ENCODE assay signal across 8 mouse cellular contexts in genomic region chr8:83740976-83741741, GRCm38 (mm10). TPM values are rescaled to one million over a fixed set of nuclear protein-coding genes. Genes with fewer than 3 reads are reported as not detected.
DNase-seq lines count a peak whose midpoint lies in the region; ATAC-seq and TF ChIP-seq lines count a peak whose summit lies in the region.

Gene Adgre5, minus strand, starts transcription at chr8:83741326.

- TF ChIP-seq CTCF in lung, postnatal 0 days (IDR thresholded peaks at IDR 0.05) = peak; percentile 15
- no peak for TF ChIP-seq CTCF in olfactory bulb, adult 2 months (IDR thresholded peaks at IDR 0.05; ENCODE audit: insufficient read depth, low read depth, low read length)

- TF ChIP-seq POLR2A in olfactory bulb, adult 2 months (IDR thresholded peaks at IDR 0.05; ENCODE audit: insufficient read depth, low read depth, low read length) = no peak

- H3K4me2 ChIP-seq in lung, postnatal 0 days (replicated peaks; ENCODE audit: low read depth, low read length) = peak within 1 kb of the TSS; percentile 86

- H3K9me3 ChIP-seq in embryonic facial prominence, embryonic 10.5 days = peaks cover 4% of the 10 kb centered on the region; the same call in 1 of the 2 replicates
- no peaks in the 10 kb centered on the region for H3K9me3 ChIP-seq in lung, postnatal 0 days (ENCODE audit: low read length)

- H3K27ac ChIP-seq in embryonic facial prominence, embryonic 10.5 days (replicated peaks) = peak within 1 kb of the TSS; percentile 83
- H3K27ac ChIP-seq in lung, postnatal 0 days (ENCODE audit: low read length) = peak within 1 kb of the TSS; percentile 93
- H3K27ac ChIP-seq in olfactory bulb, adult 2 months (ENCODE audit: insufficient read depth, low read depth, low read length) = no peak within 1 kb of the TSS

- under 1% methylated on average over 52 of the region's 56 CpGs for WGBS in embryonic facial prominence, embryonic 10.5 days
- WGBS in lung, postnatal 0 days = under 1% methylated on average over 44 of the region's 56 CpGs
- WGBS in olfactory bulb, adult 2 months = 6% methylated on average over 49 of the region's 56 CpGs

- H3K27me3 ChIP-seq in embryonic facial prominence, embryonic 10.5 days (replicated peaks; ENCODE audit: low read depth, poor library complexity, severe bottlenecking) = peaks cover 66% of the 10 kb centered on the region
- no peaks in the 10 kb centered on the region for H3K27me3 ChIP-seq in lung, postnatal 0 days (replicated peaks; ENCODE audit: insufficient read depth, low read length)

- peak; percentile 60; the same call in 1 of the 2 replicates for TF ChIP-seq EP300 in lung, postnatal 0 days (IDR thresholded peaks at IDR 0.05)

- DNase-seq in layer of hippocampus, postnatal 10 days (ENCODE audit: low spot score in 2 of 2) = peak; percentile 29 to 33
- no peak for DNase-seq in layer of hippocampus, postnatal 25 days (ENCODE audit: extremely low spot score in 1 of 2, low spot score in 1 of 2)
- peak; percentile 73 for DNase-seq in embryonic facial prominence, embryonic 10.5 days (ENCODE audit: low spot score)
- peak; percentile 89 to 92 for DNase-seq in heart, adult 9 months (ENCODE audit: low spot score in 2 of 2)
- peak; percentile 65 to 72 for DNase-seq in kidney, adult 8-10 months
- DNase-seq in lung, postnatal 0 days (ENCODE audit: low spot score) = peak; percentile 91
- peak; percentile 60 for DNase-seq in urinary bladder, postnatal 25 days (ENCODE audit: low spot score)

- peak; percentile 90 for ATAC-seq in lung, postnatal 0 days

- peaks cover 42% of the 10 kb centered on the region for H3K4me1 ChIP-seq in embryonic facial prominence, embryonic 10.5 days
- H3K4me1 ChIP-seq in lung, postnatal 0 days (ENCODE audit: insufficient read depth, low read depth, low read length) = peaks cover 3% of the 10 kb centered on the region; the same call in 1 of the 2 replicates
- H3K4me1 ChIP-seq in olfactory bulb, adult 2 months (ENCODE audit: control insufficient read depth, insufficient read depth, low read length) = peaks cover 17% of the 10 kb centered on the region

- H3K4me3 ChIP-seq in embryonic facial prominence, embryonic 10.5 days = peak within 1 kb of the TSS; percentile 62
- H3K4me3 ChIP-seq in lung, postnatal 0 days (ENCODE audit: low read depth, low read length) = peak within 1 kb of the TSS; percentile 67
- H3K4me3 ChIP-seq in olfactory bulb, adult 2 months (ENCODE audit: insufficient read depth, low read depth, low read length) = peak within 1 kb of the TSS; percentile 37

- peak within 1 kb of the TSS; percentile 71 for H3K9ac ChIP-seq in lung, postnatal 0 days (replicated peaks; ENCODE audit: low read depth)

- no peaks in the 10 kb centered on the region for H3K36me3 ChIP-seq in embryonic facial prominence, embryonic 10.5 days (replicated peaks)
- no peaks in the 10 kb centered on the region for H3K36me3 ChIP-seq in lung, postnatal 0 days (ENCODE audit: insufficient read depth, low read length)

RNA-seq across cellular contexts. Expression of gene Adgre5, which starts in this region (rescaled TPM):
- total RNA-seq in layer of hippocampus, postnatal 10 days (2021) = 10 to 100 TPM; 11.5 to 13.7 TPM
- total RNA-seq in layer of hippocampus, postnatal 25 days (2021) = 10 to 100 TPM in 1 of 2 experiments, 1 to 10 TPM in 1; 7.4 to 11.0 TPM
- polyA plus RNA-seq in embryonic facial prominence, embryonic 10.5 days (2016; fragmentation: Nextera tagmentation; extraction: Ambion mirVana) = 7.8 and 11.5 TPM in 2 replicates
- polyA plus RNA-seq in lung, postnatal 0 days (2015; fragmentation: Nextera tagmentation; extraction: Ambion mirVana) = 145 and 146 TPM in 2 replicates
- not detected in 2 replicates for polyA plus RNA-seq in olfactory bulb, adult 2 months (2012; ENCODE audit: insufficient read depth, insufficient read length, low replicate concordance, missing spikeins)

Comparison
In these comparisons a context has a peak if more than half of its experiments do, and no peak if none do; other contexts are left out.
1. DNase-seq: peak in layer of hippocampus, postnatal 10 days (2 of 2), embryonic facial prominence, embryonic 10.5 days (single experiment), heart, adult 9 months (2 of 2), kidney, adult 8-10 months (2 of 2), lung, postnatal 0 days (single experiment) and urinary bladder, postnatal 25 days (single experiment); none in layer of hippocampus, postnatal 25 days (0 of 2).
2. Peak in every context shown above with its lines, with median percentiles within 50 percentile points of each other: H3K4me3 ChIP-seq.